Mouse (Mus musculus): ENCODE measurements around the gene Pax4. TPM values are rescaled to one million over a fixed set of nuclear protein-coding genes. Genes with fewer than 3 reads are reported as not detected.

The Pax4 gene
- polyA plus RNA-seq (2016; fragmentation: Nextera tagmentation; extraction: Ambion mirVana) = 0.14 TPM in 1 of 2 replicates, not detected in the other

DNA sequence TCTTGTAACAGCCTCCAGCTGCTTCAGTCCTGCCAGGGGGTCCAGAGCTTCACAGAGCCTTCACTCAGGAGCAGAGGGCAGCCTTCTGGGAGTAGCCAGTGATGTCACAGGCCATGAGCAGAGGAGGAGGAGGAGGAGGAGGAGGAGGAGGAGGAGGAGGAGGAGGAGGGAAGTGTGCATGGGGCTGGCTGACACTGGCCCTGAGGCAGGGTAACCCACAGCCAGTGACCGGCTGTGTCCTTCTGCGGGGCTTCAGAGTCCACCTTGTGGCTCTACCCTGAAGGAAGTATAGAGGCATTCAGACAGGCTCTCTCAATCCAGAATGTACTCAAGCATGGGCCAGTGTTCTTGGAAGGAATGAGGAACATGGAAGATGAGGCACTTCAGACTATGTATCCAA, at the start of gene Pax4:
TSS of gene Pax4 (minus strand) at position 101 of the 400 bp plus-strand sequence.
- no peak within 1 kb of the TSS for H3K27ac ChIP-seq
- peaks cover 4% of the 10 kb centered on the region; the same call in 1 of the 2 replicates for H3K4me1 ChIP-seq
- H3K4me3 ChIP-seq (replicated peaks) = no peak within 1 kb of the TSS
- no peak within 1 kb of the TSS for H3K9ac ChIP-seq
- no peaks in the 10 kb centered on the region for H3K9me3 ChIP-seq
- H3K4me2 ChIP-seq = no peak within 1 kb of the TSS
- no peaks in the 10 kb centered on the region for H3K36me3 ChIP-seq (replicated peaks)
- 80% methylated on average over 2 of the region's 2 CpGs for WGBS
- H3K27me3 ChIP-seq = peaks cover 39% of the 10 kb centered on the region
- no peak for ATAC-seq (ENCODE audit: low FRiP score)

DNA sequence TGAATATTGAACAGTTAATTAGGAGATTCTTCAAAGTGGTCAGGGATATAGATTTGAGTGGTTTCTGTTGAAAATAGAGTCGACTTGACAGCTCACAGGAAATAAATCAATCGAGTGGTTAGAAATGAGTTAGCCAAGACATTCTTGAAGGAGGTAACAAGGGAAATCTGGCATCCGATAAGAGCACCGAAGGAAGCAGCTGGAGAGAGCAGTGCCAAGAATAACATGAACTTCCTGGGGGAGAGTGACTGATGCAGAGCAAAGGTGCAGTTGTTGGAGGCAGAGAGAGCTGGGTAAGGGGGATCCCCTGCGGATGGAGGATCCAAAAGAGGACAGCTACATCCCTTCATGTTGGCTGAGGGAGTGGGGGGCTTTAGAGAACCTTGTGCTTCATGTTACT, 48.7 kb upstream of the Pax4 start:
- H3K4me3 ChIP-seq (replicated peaks) = no peak overlapping the region
- H3K4me1 ChIP-seq = no peaks in the 10 kb centered on the region
- H3K36me3 ChIP-seq (replicated peaks) = peaks cover 9% of the 10 kb centered on the region
- no peaks in the 10 kb centered on the region for H3K9me3 ChIP-seq
- ATAC-seq (ENCODE audit: low FRiP score) = no peak
- no peak overlapping the region for H3K4me2 ChIP-seq
- H3K27me3 ChIP-seq = no peaks in the 10 kb centered on the region
- H3K9ac ChIP-seq = no peak overlapping the region
- 87% methylated on average over 5 of the region's 5 CpGs for WGBS
- H3K27ac ChIP-seq = no peak overlapping the region

DNA sequence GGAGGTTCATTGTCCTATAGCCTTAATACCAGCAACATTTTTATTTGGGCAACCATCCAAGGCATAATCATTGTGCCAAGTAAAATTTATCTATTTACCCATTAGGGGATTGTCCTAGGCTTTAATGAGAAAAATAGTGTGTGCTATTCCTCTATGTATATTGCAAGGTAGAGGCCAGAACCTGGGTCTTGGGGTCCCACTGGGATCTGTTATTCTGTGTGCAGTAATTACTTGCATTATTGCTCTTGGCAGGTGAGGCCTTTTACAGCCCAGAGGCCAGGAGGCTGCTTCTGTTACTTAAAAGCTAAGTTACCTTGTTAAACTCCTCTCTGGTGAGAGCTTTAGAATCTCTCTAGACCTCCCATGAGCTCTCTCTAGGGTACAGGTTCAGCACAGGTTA, 42.0 kb upstream of the Pax4 start:
- no peak for ATAC-seq (ENCODE audit: low FRiP score)

DNA sequence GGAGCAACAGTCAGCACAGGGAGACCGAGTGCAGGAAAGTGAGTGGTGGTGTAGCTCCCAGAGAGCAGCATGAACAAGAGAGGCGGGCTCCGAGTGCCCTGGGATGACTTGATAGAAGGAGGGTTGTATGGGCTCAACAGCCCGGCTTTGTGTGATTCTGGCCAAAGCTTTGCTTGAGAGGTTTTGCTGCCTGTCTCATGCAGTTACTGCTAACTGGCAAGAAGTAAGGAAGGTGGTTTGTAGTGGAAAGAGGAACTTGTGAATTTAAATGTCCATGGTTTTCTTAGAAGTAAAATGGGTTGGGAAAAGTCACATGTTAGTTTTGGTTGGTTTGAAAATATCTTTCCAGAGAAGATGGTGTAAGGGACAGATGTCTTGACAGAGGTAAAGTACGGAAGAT, 41.5 kb upstream of the Pax4 start:
- H3K4me2 ChIP-seq = no peak overlapping the region

More for the DNA sequence above, 42.0 kb upstream of the Pax4 start:
- Histone ChIP-seq H3K27me3 (no peaks in the 10 kb centered on the region), H3K4me3 (replicated peaks) (no peak overlapping the region), H3K27ac (no peak overlapping the region), H3K9me3 (no peaks in the 10 kb centered on the region), H3K36me3 (replicated peaks) (peaks cover 16% of the 10 kb centered on the region), H3K9ac (no peak overlapping the region), H3K4me2 (no peak overlapping the region), H3K4me1 (no peaks in the 10 kb centered on the region)

DNA sequence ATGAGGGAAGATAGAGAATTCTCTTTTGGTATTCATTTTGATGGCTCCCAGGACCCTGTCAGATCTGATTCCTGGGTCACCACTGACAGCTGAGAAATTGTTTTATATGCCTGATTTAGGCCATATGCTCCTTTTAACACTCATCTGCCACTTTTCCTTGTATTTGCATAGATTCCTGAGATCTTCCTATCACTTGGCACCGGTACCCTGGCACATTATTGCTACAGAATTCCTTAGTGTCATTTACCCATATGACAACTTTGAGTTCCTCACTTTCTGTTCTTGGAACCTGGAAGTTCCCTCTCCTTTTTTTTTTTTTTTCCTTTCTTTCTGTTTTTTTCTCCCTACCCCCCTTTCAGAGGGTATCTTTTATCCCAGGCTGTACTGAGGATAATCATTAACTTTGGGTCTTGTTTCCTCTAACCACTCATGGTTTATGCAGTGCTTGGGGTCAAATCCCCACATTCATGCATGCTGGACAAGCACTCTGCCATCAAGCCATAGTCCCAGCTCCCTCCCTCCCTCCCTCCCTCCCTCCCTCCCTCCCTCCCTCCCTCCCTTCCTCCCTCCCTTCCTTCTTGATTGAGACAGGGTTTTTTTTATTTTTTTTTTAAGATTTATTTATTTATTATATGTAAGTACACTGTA, 39.2 kb upstream of the Pax4 start:
- Histone ChIP-seq H3K27ac (no peak overlapping the region), H3K27me3 (no peaks in the 10 kb centered on the region), H3K4me2 (no peak overlapping the region), H3K4me1 (0 out of 2 replicates have a peak, but pooled peaks cover under 1% of the 10 kb centered on the region), H3K4me3 (replicated peaks) (no peak overlapping the region), H3K9ac (no peak overlapping the region), H3K36me3 (replicated peaks) (peaks cover 17% of the 10 kb centered on the region), H3K9me3 (no peaks in the 10 kb centered on the region)
- WGBS = 93% methylated on average over 1 of the region's 1 CpGs
- ATAC-seq (ENCODE audit: low FRiP score) = no peak

More for the DNA sequence above, 41.5 kb upstream of the Pax4 start:
- no peak overlapping the region for H3K4me3 ChIP-seq (replicated peaks)
- WGBS = 90% methylated on average over 5 of the region's 5 CpGs
- H3K27me3 ChIP-seq = no peaks in the 10 kb centered on the region
- no peak for ATAC-seq (ENCODE audit: low FRiP score)
- no peaks in the 10 kb centered on the region for H3K4me1 ChIP-seq
- no peak overlapping the region for H3K9ac ChIP-seq
- no peak overlapping the region for H3K27ac ChIP-seq
- no peaks in the 10 kb centered on the region for H3K9me3 ChIP-seq
- H3K36me3 ChIP-seq (replicated peaks) = peaks cover 16% of the 10 kb centered on the region

DNA sequence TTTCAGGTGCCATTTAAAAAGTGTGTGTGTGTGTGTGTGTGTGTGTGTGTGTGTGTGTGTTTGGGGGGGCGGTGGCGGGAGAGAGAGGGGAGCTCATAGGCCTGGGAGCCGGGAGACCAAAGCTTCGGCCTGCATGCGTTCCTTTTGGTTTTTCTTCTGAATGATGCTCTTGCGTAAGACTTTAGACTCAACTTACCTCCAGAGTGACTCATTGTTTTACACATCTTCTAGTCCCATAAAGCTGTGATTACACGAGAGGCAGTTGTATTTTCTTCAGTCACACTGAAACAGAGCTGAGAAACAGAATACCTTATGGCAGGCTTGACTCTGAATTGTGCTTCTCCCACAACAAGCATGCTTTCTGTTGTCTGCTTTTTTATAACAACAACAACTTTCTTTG, 37.8 kb upstream of the Pax4 start:
- WGBS = 91% methylated on average over 7 of the region's 7 CpGs

DNA sequence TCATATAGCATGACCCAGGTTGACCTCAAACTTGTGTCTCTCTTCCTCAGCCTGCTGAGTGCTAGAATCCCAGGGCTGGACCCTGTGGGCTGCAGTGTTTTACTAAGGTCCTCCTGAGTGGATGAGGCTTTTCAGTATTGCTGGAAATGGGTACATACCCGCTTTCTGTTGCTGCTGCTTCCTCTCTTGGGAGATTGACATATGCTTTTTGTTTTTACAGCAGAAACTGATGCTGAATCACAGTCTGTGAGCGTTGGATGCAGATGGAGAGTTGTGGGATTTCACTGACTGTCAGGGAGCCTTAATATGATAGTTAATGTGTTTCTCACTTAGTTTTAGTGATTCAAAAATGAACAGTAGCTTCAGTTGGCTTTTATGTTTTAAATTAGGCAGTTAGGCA, 37.3 kb upstream of the Pax4 start:
- Histone ChIP-seq H3K36me3 (replicated peaks) (peaks cover 11% of the 10 kb centered on the region), H3K4me2 (no peak overlapping the region), H3K9me3 (no peaks in the 10 kb centered on the region), H3K4me1 (peaks cover 17% of the 10 kb centered on the region), H3K4me3 (replicated peaks) (no peak overlapping the region), H3K9ac (no peak overlapping the region), H3K27ac (no peak overlapping the region), H3K27me3 (no peaks in the 10 kb centered on the region)
- ATAC-seq (ENCODE audit: low FRiP score) = no peak
- WGBS = 85% methylated on average over 2 of the region's 2 CpGs

More for the DNA sequence above, 37.8 kb upstream of the Pax4 start:
- H3K4me3 ChIP-seq (replicated peaks) = no peak overlapping the region
- peaks cover 12% of the 10 kb centered on the region for H3K4me1 ChIP-seq
- no peak overlapping the region for H3K9ac ChIP-seq
- H3K4me2 ChIP-seq = no peak overlapping the region
- H3K9me3 ChIP-seq = no peaks in the 10 kb centered on the region
- no peaks in the 10 kb centered on the region for H3K27me3 ChIP-seq
- H3K36me3 ChIP-seq (replicated peaks) = peaks cover 11% of the 10 kb centered on the region
- H3K27ac ChIP-seq = no peak overlapping the region
- no peak for ATAC-seq (ENCODE audit: low FRiP score)

DNA sequence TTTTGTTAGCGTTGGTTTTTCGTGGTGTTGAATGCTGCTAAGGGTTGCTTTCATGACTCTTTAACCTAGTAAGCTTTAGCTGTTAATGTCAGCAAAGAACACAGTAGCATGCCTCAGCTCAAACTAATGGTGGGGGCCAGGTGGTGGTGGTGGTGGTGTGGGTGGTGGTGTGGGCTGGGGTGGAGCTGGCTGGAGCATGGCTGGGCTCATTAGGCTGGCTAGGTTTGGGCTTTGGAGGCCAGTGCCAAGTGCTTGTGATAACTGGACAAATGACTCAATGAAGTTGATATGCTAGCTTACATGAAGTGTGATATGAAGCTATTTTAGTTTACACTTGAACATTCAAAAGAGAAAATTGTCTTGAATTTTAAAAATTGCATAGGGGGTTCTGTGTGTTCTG, 36.9 kb upstream of the Pax4 start:
- no peak overlapping the region for H3K4me3 ChIP-seq (replicated peaks)
- ATAC-seq (ENCODE audit: low FRiP score) = no peak
- no peak overlapping the region for H3K9ac ChIP-seq
- H3K9me3 ChIP-seq = no peaks in the 10 kb centered on the region
- H3K4me2 ChIP-seq = no peak overlapping the region
- peaks cover 21% of the 10 kb centered on the region for H3K4me1 ChIP-seq
- H3K27ac ChIP-seq = no peak overlapping the region
- WGBS = 92% methylated on average over 2 of the region's 2 CpGs
- no peaks in the 10 kb centered on the region for H3K27me3 ChIP-seq
- H3K36me3 ChIP-seq (replicated peaks) = peaks cover 11% of the 10 kb centered on the region

DNA sequence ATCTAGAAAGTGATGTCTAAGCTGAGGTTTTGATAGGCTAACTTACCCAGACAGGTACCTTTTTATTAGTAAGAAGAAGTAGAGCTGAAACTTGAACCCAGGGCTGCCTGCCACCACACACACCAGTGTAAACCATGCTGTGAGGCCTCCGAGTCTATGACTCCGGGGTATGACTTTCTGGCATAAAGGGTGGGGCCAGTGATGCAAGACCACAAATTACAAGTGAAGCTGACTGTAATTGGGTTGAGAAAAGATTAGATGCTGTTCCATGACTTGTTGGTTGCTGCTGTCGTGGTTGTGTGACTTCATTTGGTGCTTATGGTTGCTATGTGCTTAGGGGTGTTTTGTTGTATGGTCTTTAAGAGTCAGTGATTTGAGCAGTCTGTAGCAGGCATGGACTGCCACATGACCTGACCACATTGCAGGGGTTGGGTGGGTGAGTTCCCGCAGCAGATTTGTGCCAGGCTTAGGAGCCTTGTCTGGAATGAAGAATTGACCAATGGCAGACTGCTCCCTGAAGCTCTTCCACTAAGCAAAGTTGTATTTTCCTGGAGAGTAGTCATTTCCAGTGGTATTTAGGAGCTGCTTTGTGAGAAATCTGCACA, 33.7 kb upstream of the Pax4 start:
- whole genome bisulfite sequencing = 85% methylated on average over 4 of the region's 4 CpGs

DNA sequence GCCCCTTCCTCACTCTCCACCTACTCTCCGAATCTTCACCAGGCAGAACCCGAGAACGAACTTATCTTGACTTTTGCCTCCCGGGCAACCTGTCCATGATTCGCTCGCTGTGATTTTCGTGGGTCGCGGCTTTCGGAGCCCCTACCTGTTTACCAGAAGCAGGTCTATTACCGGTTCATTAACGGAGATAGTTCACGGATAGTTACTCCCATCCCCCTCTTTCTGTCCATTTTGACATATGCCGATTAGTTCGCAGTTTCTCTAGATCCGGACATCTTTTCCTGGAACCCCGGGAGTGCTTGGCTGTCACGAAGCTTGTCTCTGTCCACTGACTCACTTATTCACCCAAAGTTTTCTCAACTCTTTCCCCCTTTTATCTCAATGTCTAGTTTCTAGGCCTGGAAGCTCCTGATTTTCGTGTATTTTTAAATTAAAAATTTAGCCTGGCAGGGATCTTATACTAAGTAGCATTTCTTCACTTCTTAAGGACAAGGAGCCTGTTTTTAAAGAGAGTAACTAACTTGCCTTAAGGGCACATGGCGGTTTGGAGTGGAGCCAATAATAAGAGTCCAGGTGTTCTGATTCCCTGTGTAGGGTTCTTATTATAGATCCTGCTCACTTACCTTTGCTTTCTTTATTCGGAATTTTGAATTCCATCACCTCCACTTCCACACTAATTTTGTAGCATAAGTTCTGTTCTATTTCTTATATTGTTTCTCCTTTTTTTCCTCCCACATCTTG, 31.8 kb upstream of the Pax4 start:
- WGBS = 7% methylated on average over 21 of the region's 21 CpGs
- peaks cover 4% of the 10 kb centered on the region; the same call in 1 of the 2 replicates for H3K36me3 ChIP-seq (replicated peaks)

More for the DNA sequence above, 33.7 kb upstream of the Pax4 start:
- no peak for ATAC-seq (ENCODE audit: low FRiP score)
- no peaks in the 10 kb centered on the region for H3K9me3 ChIP-seq
- H3K27me3 ChIP-seq = no peaks in the 10 kb centered on the region
- H3K4me3 ChIP-seq (replicated peaks) = no peak overlapping the region
- peaks cover 32% of the 10 kb centered on the region for H3K4me1 ChIP-seq
- peaks cover 4% of the 10 kb centered on the region; the same call in 1 of the 2 replicates for H3K36me3 ChIP-seq (replicated peaks)
- no peak overlapping the region for H3K27ac ChIP-seq
- 0 out of 2 replicates have a peak overlapping the region, but pooled peaks have one; percentile 12 for H3K9ac ChIP-seq
- H3K4me2 ChIP-seq = no peak overlapping the region

DNA sequence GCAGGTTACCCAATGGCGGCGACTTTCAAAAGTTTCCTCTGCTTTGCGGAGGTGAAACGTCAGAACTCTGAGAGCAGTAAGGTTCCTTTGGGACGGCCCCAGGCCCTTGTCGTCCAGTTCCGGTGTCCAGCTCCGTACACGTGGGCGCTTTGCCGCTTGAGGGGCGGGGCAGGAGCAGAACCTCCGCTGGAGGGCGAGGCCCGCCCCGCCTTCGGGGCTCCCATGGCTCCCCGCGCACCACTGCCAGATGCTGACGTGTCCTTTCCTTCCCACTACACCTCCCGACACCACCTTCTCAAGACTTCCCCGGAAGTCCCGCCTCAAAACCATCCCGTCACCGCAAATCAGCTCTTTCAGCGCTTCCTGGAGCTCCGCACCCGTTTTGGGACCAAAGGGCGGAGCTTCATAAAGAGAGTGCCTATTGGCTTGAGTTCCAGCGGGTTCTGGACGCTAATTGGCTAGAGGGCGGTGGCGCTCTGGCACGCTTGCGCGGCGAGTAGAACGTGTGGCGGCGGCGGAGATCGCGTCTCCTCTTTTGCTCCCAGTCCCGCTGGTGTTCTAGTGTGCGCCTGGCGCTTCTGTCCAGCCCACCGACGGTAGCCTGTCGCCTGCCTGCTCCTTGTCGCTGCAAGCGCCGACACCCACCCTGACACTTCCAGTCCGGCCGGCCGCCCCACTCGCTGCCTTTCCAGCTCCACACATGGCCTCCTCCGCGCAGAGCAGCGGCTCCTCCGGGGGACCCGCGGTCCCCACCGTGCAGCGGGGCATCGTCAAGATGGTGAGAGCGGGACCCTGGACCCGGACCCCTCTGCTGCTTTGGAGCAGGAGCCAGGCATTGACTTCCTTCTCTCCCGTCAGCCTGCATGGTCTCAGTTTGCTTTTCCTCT, 31.0 kb upstream of the Pax4 start:
- WGBS = under 1% methylated on average over 68 of the region's 68 CpGs
- peak overlapping the region; percentile 78 for H3K27ac ChIP-seq
- peak; percentile 99 for ATAC-seq (ENCODE audit: low FRiP score)

More for the DNA sequence above, 31.8 kb upstream of the Pax4 start:
- no peak for ATAC-seq (ENCODE audit: low FRiP score)
- Histone ChIP-seq H3K4me2 (peak overlapping the region; percentile 67), H3K4me3 (replicated peaks) (peak overlapping the region; percentile 90), H3K27ac (peak overlapping the region; percentile 78; the same call in 1 of the 2 replicates), H3K4me1 (peaks cover 32% of the 10 kb centered on the region), H3K9me3 (no peaks in the 10 kb centered on the region), H3K9ac (peak overlapping the region; percentile 88), H3K27me3 (no peaks in the 10 kb centered on the region)

More for the DNA sequence above, 31.0 kb upstream of the Pax4 start:
- H3K36me3 ChIP-seq (replicated peaks) = peaks cover under 1% of the 10 kb centered on the region; the same call in 1 of the 2 replicates
- H3K9me3 ChIP-seq = no peaks in the 10 kb centered on the region
- peak overlapping the region; percentile 88 for H3K9ac ChIP-seq
- H3K27me3 ChIP-seq = no peaks in the 10 kb centered on the region
- H3K4me1 ChIP-seq = peaks cover 32% of the 10 kb centered on the region
- H3K4me3 ChIP-seq (replicated peaks) = peak overlapping the region; percentile 90
- H3K4me2 ChIP-seq = peak overlapping the region; percentile 67

Data from forebrain, embryonic 12.5 days (tissue).